Mouse (Mus musculus): ENCODE results near the gene Trmt1.

DNA sequence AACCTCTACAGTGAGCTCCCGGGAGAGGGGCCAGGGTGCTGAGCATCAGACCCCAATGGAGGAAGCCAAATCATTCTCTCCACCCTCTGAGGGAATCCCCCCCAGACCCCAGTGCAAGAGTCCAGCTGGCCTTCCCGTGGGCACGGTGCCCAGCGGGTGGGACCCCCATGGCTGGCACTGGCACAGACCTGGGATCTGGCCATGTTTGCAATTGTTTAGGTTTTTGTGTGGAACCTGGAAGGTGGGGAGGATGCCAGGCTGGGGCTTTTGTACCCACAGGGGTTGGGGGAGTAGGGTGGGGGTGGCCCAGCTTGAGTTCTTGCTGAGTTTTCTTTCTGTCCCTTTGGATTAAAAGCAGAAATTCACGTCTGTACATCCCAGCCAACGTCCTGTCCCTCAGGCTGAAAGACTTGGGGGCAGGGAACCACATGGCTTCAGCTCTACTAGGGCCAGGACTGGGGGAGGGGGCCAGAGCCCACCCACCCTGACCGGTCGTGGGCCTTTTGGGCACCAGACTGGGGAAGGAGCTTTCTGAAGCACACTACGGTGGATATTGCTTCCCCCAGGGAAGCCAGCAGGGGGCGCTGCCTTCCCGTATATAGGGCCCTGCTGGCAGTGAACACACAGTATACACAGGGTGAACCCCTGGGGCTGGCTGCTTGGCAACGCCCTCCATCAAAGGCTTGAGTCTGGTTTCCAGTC, 22.8 kb downstream of the Trmt1 start:
- no peak for TF ChIP-seq POLR2A (IDR thresholded peaks at IDR 0.05; ENCODE audit: extremely low read depth, insufficient read depth, low read length)
- peak; percentile 83 for TF ChIP-seq CTCF (IDR thresholded peaks at IDR 0.05; ENCODE audit: extremely low read depth, insufficient read depth, low read length)
